Mouse (Mus musculus) layer of hippocampus, postnatal 36 days (tissue): Measurements from ENCODE around the gene Zfp51. TPM values are rescaled to one million over a fixed set of nuclear protein-coding genes. Genes with fewer than 3 reads are reported as not detected.

Experiments used
- total RNA-seq, 2 experiments: library from RNA; stranded (reverse); gene quantifications; 2 replicates each; pipeline ENCODE4 v1.2.3; 2021

The Zfp51 gene
- total RNA-seq, 2 experiments from 2014 or later = 3.4 to 4.2 TPM

Other genes with a start within 250 kb of the Zfp51 start
- not detected for gene Vmn1r234, start 224.3 kb upstream of the Zfp51 start, total RNA-seq
- gene Vmn1r235, start 194.0 kb upstream of the Zfp51 start, total RNA-seq = not detected
- not detected for gene Vmn1r236, start 167.4 kb upstream of the Zfp51 start, total RNA-seq
- not detected for gene Vmn1r237, start 138.5 kb upstream of the Zfp51 start, total RNA-seq
- gene Zfp677, start 66.6 kb upstream of the Zfp51 start, total RNA-seq = 1 to 10 TPM; 1.6 to 1.9 TPM
- 1 to 10 TPM in 1 of 2 experiments, under 1 TPM in 1; 0.86 to 1.2 TPM for gene Zfp54, start 27.1 kb upstream of the Zfp51 start, total RNA-seq
- gene Zfp53, start 38.6 kb downstream of the Zfp51 start, total RNA-seq = 1 to 10 TPM; 4.3 to 4.7 TPM
- 1 to 10 TPM; 7.5 to 8.9 TPM for gene Zfp52, start 85.2 kb downstream of the Zfp51 start, total RNA-seq
- 10 to 100 TPM; 11.8 to 12.7 TPM for gene Zfp948, start 116.6 kb downstream of the Zfp51 start, total RNA-seq
- 1 to 10 TPM; 8.4 to 9.2 TPM for gene Zfp983, start 200.2 kb downstream of the Zfp51 start, total RNA-seq
- 1 to 10 TPM; 4.5 to 6.4 TPM for gene Gm10226, start 241.5 kb downstream of the Zfp51 start, total RNA-seq